Mouse (Mus musculus) liver, postnatal 0 days (tissue): ENCODE results near the gene Kiss1r. TPM values are rescaled to one million over a fixed set of nuclear protein-coding genes. Genes with fewer than 3 reads are reported as not detected.

Experiments
- ATAC-seq: fragments of 200-750 bp; cut with Nextera tagmentation; 2 replicates; pipeline ENCODE4 v1.8.0; 2017; ENCODE audit warnings: mild to moderate bottlenecking, moderate library complexity
- DNase-seq: peaks from one replicate; pipeline ENCODE4 v3.0.0-alpha.2; 2016
- H3K27ac ChIP-seq: fragments of 300-500 bp; sonication (generic); 2 replicates; pipeline ENCODE4 v1.5.1; 2014; ENCODE audit warnings: antibody characterized with exemption, moderate library complexity, mild to moderate bottlenecking, low read depth
- H3K27me3 ChIP-seq: fragments of 300-500 bp; sonication (generic); 2 replicates; pipeline ENCODE4 v1.6.1; 2014; ENCODE audit warnings: low read length, control low read depth, mixed read lengths; ENCODE audit not compliant: insufficient read depth
- H3K36me3 ChIP-seq: fragments of 300-500 bp; sonication (generic); replicated peaks from 2 replicates; pipeline ENCODE4 v1.6.1; 2014; ENCODE audit warnings: mild to moderate bottlenecking, control low read depth, low read length, moderate library complexity, mixed read lengths; ENCODE audit not compliant: insufficient read depth
- H3K4me1 ChIP-seq: fragments of 300-500 bp; sonication (generic); 2 replicates; pipeline ENCODE4 v1.6.1; 2014; ENCODE audit warnings: antibody characterized with exemption, mild to moderate bottlenecking, control low read depth; ENCODE audit not compliant: insufficient read depth
- H3K4me2 ChIP-seq: fragments of 300-500 bp; sonication (generic); 2 replicates; pipeline ENCODE4 v1.6.1; 2014; ENCODE audit warnings: low read depth, mild to moderate bottlenecking, low read length, moderate library complexity, mixed read lengths
- H3K4me3 ChIP-seq: fragments of 300-500 bp; sonication (generic); 2 replicates; pipeline ENCODE4 v1.5.1; 2014; ENCODE audit warnings: low read depth, low read length
- H3K9ac ChIP-seq: fragments of 300-500 bp; sonication (generic); replicated peaks from 2 replicates; pipeline ENCODE4 v1.6.1; 2014; ENCODE audit warnings: mild to moderate bottlenecking, moderate library complexity
- H3K9me3 ChIP-seq: fragments of 300-500 bp; sonication (generic); 2 replicates; pipeline ENCODE4 v1.6.1; 2016; ENCODE audit warnings: mild to moderate bottlenecking, control low read depth, low read length, mixed read lengths
- CTCF ChIP-seq: sonication (generic); IDR thresholded peaks from 2 replicates; pipeline ENCODE4 v1.5.1; 2016; ENCODE audit warnings: antibody characterized with exemption, low read depth
- EP300 ChIP-seq: IDR thresholded peaks from 2 replicates; pipeline ENCODE4 v1.6.1; 2016; ENCODE audit warnings: antibody characterized with exemption, low read depth, mild to moderate bottlenecking
- WGBS: fragments of 180-500 bp; shearing (Covaris S2); extraction: QIAGEN DNeasy Blood & Tissue Kit; methylation state at CpG from one replicate; pipeline ENCODE4 v1.1.7; 2014; ENCODE audit not compliant: insufficient replicate concordance; 5-methylcytosine and 5-hydroxymethylcytosine counted together
- polyA plus RNA-seq: library from polyadenylated mRNA; unstranded; fragments of >200 nt; fragmentation: Nextera tagmentation; extraction: Ambion mirVana; gene quantifications from 2 replicates; pipeline ENCODE4 v1.2.1, GENCODE M21; 2015

The Kiss1r gene
- polyA plus RNA-seq, 1 experiment from 2014 or later = 0.34 TPM

DNA sequence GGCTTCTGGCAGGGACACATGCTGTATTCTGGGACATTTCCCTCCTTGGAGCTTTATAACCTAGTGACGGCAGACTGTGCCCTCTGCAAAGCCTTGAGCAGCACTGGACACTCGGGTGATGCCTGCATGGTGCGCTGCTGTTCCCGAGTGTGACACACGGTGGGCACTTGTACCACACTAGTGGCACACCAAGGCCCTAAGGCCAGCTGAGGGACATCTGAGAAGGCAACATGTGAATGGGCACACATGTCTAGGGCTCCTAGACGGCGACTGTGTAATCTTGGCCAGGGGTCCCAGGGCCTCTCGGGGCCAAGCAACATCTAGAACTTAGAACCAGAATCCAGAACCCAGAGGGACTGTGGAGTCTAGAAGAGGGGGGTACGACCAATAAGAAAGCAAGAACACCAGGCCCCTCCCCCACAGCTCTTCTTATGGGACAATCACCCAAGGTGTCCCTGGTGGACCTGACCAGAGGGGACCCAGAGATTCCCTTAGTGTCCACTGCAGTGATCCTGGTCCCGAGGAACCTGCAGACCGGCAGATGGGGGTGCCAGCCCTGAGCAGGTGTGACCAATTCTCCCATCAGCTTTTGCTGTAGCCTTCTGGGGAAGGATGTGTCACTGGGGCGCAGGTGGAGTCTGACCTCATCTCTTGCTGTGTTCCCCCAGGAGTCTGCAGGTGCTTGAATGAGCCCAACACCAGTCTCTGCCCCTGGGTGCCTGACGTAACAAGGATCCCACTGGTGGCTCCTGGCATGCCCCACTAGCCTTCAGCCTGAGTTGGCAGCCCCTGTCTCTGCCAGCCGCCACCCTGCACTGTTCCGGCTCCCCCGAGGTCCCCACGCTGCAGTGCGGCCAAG lies 13.4 kb downstream of the Kiss1r start:
- H3K36me3 ChIP-seq = peaks cover 33% of the 10 kb centered on the region
- DNase-seq (no peak), ATAC-seq (no peak)
- peaks cover 56% of the 10 kb centered on the region for H3K4me1 ChIP-seq
- TF ChIP-seq CTCF (no peak), EP300 (no peak)
- H3K9ac ChIP-seq = peak overlapping the region; percentile 58; the same call in 1 of the 2 replicates
- H3K4me3 ChIP-seq = no peak overlapping the region
- H3K9me3 ChIP-seq = no peaks in the 10 kb centered on the region
- H3K4me2 ChIP-seq = peak overlapping the region; percentile 97; the same call in 1 of the 2 replicates
- no peaks in the 10 kb centered on the region for H3K27me3 ChIP-seq
- H3K27ac ChIP-seq = no peak overlapping the region; the same call in 1 of the 2 replicates
- 83% methylated on average over 18 of the region's 18 CpGs for WGBS

DNA sequence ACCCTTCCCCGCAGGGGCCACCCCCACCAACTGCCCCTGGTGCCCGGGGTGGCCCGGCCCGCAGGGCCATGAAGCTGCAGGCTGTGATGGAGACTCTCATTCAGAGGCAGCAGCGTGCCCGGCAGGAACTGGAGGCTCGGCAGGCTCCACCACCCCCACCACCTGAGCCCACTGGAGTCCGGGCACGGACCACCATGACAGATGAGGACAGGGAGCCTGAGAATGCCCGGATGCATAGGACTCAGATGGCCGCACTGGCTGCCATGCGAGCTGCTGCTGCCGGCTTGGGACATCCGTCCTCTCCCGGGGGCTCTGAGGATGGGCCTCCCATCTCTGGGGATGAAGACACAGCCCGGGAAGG lies 14.0 kb downstream of the Kiss1r start:
- peaks cover 58% of the 10 kb centered on the region for H3K4me1 ChIP-seq
- no peak for DNase-seq
- no peak for TF ChIP-seq CTCF
- no peak for TF ChIP-seq EP300
- WGBS = 90% methylated on average over 16 of the region's 16 CpGs
- no peaks in the 10 kb centered on the region for H3K9me3 ChIP-seq
- no peak overlapping the region for H3K9ac ChIP-seq
- H3K27me3 ChIP-seq = no peaks in the 10 kb centered on the region
- no peak overlapping the region for H3K4me3 ChIP-seq
- H3K36me3 ChIP-seq = peaks cover 39% of the 10 kb centered on the region
- ATAC-seq = no peak
- H3K27ac ChIP-seq = no peak overlapping the region
- no peak overlapping the region for H3K4me2 ChIP-seq

DNA sequence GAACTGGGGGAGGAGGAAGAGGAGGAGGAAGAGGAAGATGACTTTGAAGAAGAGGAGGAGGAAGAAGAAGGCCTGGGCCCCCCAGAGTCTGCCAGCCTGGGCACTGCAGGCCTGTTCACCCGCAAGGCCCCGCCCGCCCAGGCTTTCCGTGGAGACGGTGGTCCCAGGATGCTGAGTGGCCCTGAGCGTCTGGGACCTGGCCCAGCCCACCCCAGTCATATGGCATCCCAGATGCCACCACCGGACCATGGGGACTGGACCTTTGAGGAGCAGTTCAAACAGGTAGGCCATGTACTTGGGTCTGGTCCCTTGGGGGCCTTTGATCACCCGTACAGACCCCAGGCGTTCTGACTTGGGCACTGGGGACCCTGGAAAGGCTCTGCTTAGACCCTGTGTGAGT lies 15.0 kb downstream of the Kiss1r start:
- ATAC-seq = no peak
- DNase-seq = no peak
- Histone ChIP-seq H3K4me1 (peaks cover 60% of the 10 kb centered on the region), H3K27ac (no peak overlapping the region), H3K4me2 (no peak overlapping the region), H3K9me3 (no peaks in the 10 kb centered on the region), H3K9ac (no peak overlapping the region), H3K4me3 (no peak overlapping the region), H3K36me3 (peaks cover 44% of the 10 kb centered on the region), H3K27me3 (no peaks in the 10 kb centered on the region)
- TF ChIP-seq CTCF (no peak), EP300 (no peak)
- 65% methylated on average over 8 of the region's 9 CpGs for WGBS

DNA sequence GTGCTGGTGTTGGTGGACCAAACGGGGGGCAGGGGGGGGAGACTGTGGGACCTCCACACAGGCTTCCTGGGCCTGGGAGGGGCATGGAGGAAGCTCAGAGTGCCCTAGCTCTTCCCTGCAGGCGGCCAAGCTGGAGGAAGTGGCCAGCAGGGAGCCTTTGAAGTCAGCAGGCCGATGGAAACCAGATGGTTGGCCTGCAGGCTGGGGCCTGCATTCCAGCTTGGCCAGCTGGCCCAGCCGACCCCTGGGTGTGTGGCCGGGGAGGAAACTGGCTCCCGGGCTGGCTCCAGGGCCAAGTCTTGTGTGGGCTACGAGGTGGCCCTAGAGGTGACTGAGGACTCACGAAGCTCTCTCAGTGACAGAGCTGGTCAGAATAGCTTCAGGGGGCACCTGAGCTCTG lies 16.0 kb downstream of the Kiss1r start:
- ATAC-seq (no peak), DNase-seq (no peak)
- WGBS = 50% methylated on average over 8 of the region's 8 CpGs
- Histone ChIP-seq H3K9ac (no peak overlapping the region), H3K36me3 (peaks cover 45% of the 10 kb centered on the region), H3K4me2 (peak overlapping the region; percentile 22; the same call in 1 of the 2 replicates), H3K4me3 (no peak overlapping the region), H3K9me3 (no peaks in the 10 kb centered on the region), H3K27me3 (no peaks in the 10 kb centered on the region), H3K27ac (no peak overlapping the region; the same call in 1 of the 2 replicates), H3K4me1 (peaks cover 69% of the 10 kb centered on the region)
- no peak for TF ChIP-seq EP300
- no peak for TF ChIP-seq CTCF

DNA sequence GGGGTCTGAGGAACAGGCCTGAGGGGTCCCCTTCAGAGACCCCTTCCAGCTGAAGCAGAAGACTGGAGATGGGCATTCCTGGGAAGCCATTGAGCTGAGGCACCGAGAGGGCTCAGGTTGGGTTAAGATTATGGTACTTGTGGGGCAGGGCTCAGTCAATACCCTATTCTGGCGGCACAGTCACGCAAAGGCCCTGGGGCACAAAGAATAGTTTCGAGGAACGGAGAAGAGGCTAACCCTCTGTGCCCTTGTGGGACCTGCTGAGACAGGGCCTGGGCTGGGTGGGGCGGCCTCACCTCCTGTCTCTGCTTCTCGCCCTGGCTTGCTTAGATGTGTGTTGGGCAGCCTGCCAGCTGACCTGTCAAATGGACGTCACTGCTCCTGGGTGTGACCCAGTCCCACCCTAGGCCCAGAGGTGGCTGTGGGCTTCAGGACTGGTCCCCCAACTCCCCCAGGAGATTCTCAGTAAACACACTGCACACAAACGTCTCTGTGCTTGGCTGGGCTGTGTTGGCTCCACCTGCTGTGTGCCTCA lies 16.4 kb downstream of the Kiss1r start:
- 71% methylated on average over 9 of the region's 9 CpGs for WGBS
- Histone ChIP-seq H3K4me1 (peaks cover 74% of the 10 kb centered on the region), H3K9me3 (no peaks in the 10 kb centered on the region), H3K9ac (peak overlapping the region; percentile 16; the same call in 1 of the 2 replicates), H3K36me3 (peaks cover 48% of the 10 kb centered on the region), H3K4me2 (0 out of 2 replicates have a peak overlapping the region, but pooled peaks have one; percentile 22), H3K27me3 (no peaks in the 10 kb centered on the region), H3K27ac (no peak overlapping the region), H3K4me3 (no peak overlapping the region)
- no peak for TF ChIP-seq EP300
- no peak for TF ChIP-seq CTCF
- ATAC-seq (no peak), DNase-seq (no peak)

DNA sequence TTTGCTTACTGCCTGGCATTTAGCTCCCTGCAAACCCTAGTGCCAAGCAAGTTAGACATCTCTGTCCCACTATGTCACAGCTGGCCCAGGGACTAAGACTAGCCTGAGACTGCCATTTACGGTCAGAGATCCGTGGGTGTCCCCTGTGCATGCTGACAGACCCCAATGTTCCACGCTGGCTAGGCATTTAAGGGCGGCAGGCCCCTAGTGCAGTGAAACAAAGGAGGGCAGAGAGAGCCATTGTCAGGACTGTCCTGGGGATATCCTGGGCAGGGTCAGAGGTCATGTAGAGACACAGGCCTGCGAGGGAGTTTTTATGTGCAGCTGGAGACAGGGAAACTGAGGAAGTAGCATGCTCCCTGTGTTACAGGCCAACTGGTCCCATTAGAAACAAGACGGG lies 17.1 kb downstream of the Kiss1r start:
- TF ChIP-seq EP300 (no peak), CTCF (no peak)
- peaks cover 52% of the 10 kb centered on the region for H3K36me3 ChIP-seq
- peaks cover 79% of the 10 kb centered on the region for H3K4me1 ChIP-seq
- H3K9ac ChIP-seq = no peak overlapping the region; the same call in 1 of the 2 replicates
- H3K27ac ChIP-seq = peak overlapping the region; percentile 88
- no peak overlapping the region for H3K4me2 ChIP-seq
- no peaks in the 10 kb centered on the region for H3K9me3 ChIP-seq
- DNase-seq (no peak), ATAC-seq (no peak)
- 77% methylated on average over 6 of the region's 6 CpGs for WGBS
- no peaks in the 10 kb centered on the region for H3K27me3 ChIP-seq
- H3K4me3 ChIP-seq = no peak overlapping the region
